Mouse (Mus musculus): ENCODE measurements around the gene Fgf9. TPM values are rescaled to one million over a fixed set of nuclear protein-coding genes. Genes with fewer than 3 reads are reported as not detected.
A peak's percentile ranks its signal among the peaks of the same experiment; 100 is the strongest.

Gene Fgf9
- polyA plus RNA-seq, 1 experiment from 2014 or later = 23.2 TPM

DNA sequence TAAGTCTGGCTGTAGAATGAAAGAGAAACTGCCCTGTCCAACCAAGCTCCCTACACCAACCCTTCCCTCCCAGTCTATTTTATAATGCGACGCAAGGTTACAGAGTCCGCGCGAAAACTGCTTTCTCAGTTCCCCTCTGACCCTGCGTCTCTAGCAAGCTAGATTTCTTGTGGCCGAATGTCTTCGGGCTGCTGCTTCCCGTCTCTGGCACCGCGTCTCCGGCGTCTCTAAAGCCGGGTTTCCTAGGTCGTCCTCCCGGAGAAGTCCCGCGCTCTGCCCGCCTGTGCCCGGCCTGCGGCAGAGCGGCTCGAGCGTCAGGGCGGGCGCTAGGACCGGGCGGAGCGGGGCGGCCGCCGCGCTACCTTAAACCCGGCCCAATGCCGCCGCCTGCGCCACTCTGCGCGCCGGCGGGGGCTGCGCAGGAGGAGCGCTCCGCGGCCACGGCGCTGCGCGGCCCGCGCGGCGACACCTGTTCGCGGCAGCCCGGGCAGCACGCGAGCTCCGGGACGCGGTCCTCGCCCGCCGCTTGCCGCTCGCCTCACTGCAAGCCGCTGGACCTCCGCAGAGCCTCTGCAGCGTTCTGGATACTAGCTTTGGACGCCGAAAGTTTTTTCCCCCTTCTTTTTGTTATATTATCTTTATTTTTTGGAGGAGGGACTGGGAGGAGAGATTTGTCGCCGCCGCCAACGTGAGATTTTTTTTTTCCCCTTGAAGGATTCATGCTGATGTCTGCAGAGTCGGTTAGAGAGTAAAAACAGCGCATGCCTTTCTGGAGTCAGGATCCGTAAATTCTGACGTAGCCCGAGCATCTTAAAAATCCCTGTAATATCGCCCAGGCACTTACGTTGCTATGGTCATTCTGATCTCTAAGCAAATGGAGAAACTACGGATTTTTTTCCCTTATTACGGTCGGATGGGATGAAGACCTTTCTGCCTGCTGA is 1.8 kb downstream of the Fgf9 start:
- WGBS = under 1% methylated on average over 81 of the region's 85 CpGs
- Histone ChIP-seq H3K36me3 (ENCODE audit: control insufficient read depth, insufficient read depth, low read length) (no peaks in the 10 kb centered on the region), H3K4me1 (ENCODE audit: control insufficient read depth, insufficient read depth, low read length) (peaks cover 12% of the 10 kb centered on the region), H3K27ac (ENCODE audit: low read depth, low read length) (0 out of 2 replicates have a peak overlapping the region, but pooled peaks have one; percentile 22), H3K9ac (replicated peaks; ENCODE audit: low read depth, low read length) (peak overlapping the region; percentile 61), H3K4me2 (ENCODE audit: low read depth, low read length) (peak overlapping the region; percentile 91), H3K27me3 (ENCODE audit: control insufficient read depth, insufficient read depth, low read length) (peaks cover 8% of the 10 kb centered on the region), H3K4me3 (ENCODE audit: low read depth, low read length) (peak overlapping the region; percentile 63), H3K9me3 (ENCODE audit: control insufficient read depth, low read length) (no peaks in the 10 kb centered on the region)
- peak; percentile 78 for ATAC-seq (ENCODE audit: low read depth)

DNA sequence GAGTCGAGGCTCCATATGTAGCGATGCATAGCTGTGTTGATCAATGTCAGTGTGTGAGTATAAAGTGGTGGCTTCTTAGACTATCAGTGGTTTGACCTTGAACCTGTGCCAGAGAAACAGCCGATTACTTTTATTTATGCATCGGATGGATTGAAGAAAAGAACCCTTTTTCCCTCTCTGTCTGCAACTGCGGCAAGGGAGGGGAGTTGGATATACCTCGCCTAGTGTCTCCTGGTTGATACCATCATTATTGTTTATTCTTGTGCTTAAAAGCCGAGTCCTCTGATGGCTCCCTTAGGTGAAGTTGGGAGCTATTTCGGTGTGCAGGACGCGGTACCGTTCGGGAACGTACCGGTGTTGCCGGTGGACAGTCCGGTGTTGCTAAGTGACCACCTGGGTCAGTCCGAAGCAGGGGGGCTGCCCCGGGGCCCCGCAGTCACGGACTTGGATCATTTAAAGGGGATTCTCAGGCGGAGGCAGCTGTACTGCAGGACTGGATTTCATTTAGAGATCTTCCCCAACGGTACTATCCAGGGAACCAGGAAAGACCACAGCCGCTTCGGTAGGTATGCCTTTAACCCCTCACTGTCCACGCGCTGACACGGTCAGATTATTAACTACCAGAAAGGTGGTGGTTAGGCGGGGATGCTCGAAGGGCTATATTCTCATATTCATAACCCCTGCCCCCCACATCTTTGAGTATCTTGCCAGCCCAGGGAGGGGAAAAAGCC is 2.6 kb downstream of the Fgf9 start:
- Histone ChIP-seq H3K9me3 (ENCODE audit: control insufficient read depth, low read length) (no peaks in the 10 kb centered on the region), H3K4me1 (ENCODE audit: control insufficient read depth, insufficient read depth, low read length) (peaks cover 12% of the 10 kb centered on the region), H3K4me2 (ENCODE audit: low read depth, low read length) (peak overlapping the region; percentile 91), H3K27ac (ENCODE audit: low read depth, low read length) (no peak overlapping the region), H3K36me3 (ENCODE audit: control insufficient read depth, insufficient read depth, low read length) (no peaks in the 10 kb centered on the region), H3K9ac (replicated peaks; ENCODE audit: low read depth, low read length) (peak overlapping the region; percentile 61), H3K27me3 (ENCODE audit: control insufficient read depth, insufficient read depth, low read length) (peaks cover 14% of the 10 kb centered on the region), H3K4me3 (ENCODE audit: low read depth, low read length) (peak overlapping the region; percentile 63)
- ATAC-seq (ENCODE audit: low read depth) = no peak
- under 1% methylated on average over 29 of the region's 29 CpGs for WGBS

DNA sequence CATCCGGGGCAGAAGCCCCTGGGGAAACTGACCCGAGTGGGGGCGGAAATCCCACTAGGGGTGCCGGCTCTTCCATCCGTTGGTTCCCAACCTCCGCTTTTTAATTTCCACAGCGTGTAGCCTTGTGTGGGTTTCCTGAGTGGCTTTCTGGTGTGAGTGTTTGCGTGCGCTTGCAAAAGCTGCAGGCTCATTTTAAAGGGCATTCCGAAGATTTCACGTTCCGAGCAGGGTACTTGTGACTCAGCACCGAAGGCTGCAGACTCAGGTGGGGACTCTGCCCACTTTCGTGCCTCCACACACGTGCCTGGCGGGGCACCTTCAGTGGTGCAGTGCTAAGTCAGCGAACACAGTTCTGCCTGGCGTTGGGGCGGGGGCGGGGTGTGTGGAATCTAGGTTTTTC is 3.6 kb downstream of the Fgf9 start:
- no peak overlapping the region for H3K9ac ChIP-seq (replicated peaks; ENCODE audit: low read depth, low read length)
- H3K36me3 ChIP-seq (ENCODE audit: control insufficient read depth, insufficient read depth, low read length) = no peaks in the 10 kb centered on the region
- H3K9me3 ChIP-seq (ENCODE audit: control insufficient read depth, low read length) = no peaks in the 10 kb centered on the region
- ATAC-seq (ENCODE audit: low read depth) = no peak
- H3K4me3 ChIP-seq (ENCODE audit: low read depth, low read length) = peak overlapping the region; percentile 63
- WGBS = under 1% methylated on average over 20 of the region's 20 CpGs
- H3K27me3 ChIP-seq (ENCODE audit: control insufficient read depth, insufficient read depth, low read length) = peaks cover 14% of the 10 kb centered on the region
- H3K4me2 ChIP-seq (ENCODE audit: low read depth, low read length) = peak overlapping the region; percentile 91
- peaks cover 12% of the 10 kb centered on the region for H3K4me1 ChIP-seq (ENCODE audit: control insufficient read depth, insufficient read depth, low read length)
- H3K27ac ChIP-seq (ENCODE audit: low read depth, low read length) = no peak overlapping the region

DNA sequence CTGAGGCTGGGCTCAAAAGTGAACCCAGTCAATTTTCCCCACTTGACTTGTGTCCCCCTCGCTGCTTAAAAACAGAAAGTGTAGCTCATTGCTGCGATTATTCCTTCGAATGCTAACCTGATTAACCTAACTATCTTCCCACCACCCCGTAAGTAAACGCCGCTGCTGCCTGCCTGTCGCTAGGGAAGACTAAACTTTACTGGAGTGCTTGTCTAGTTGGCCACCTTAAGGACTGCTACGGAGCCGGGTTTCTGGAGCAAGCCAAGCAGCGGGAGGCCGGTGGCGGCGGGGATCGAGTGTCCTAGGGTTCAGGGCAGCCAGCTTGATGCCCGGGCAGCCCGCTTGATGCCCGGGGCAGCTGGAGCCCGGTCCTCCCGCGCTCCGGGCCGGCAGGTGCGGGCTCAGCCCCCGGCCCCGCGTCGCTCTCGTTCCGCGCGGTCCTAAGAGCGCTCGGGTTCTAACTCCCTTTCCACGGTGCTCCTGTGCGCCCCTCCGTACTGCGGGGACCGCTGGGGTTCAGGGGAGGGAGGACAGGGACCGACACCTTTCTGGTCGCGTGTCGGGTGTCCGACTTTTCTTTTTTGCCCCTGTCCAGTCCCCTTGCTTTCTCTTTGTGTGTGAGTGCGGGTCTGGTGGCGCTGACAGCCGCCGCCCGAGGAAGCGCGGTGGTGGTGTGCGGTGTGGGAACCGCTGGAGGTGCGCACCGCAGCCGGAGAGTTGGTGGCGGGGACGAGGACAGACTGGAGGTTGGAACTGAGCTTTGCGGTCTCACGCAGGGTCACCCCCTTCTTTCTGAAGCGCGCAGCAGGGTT is 4.5 kb downstream of the Fgf9 start:
- under 1% methylated on average over 58 of the region's 61 CpGs for WGBS
- H3K27me3 ChIP-seq (ENCODE audit: control insufficient read depth, insufficient read depth, low read length) = peaks cover 14% of the 10 kb centered on the region
- H3K9ac ChIP-seq (replicated peaks; ENCODE audit: low read depth, low read length) = peak overlapping the region; percentile 69
- peak; percentile 54 for ATAC-seq (ENCODE audit: low read depth)
- H3K36me3 ChIP-seq (ENCODE audit: control insufficient read depth, insufficient read depth, low read length) = no peaks in the 10 kb centered on the region
- H3K4me1 ChIP-seq (ENCODE audit: control insufficient read depth, insufficient read depth, low read length) = peaks cover 12% of the 10 kb centered on the region
- H3K4me2 ChIP-seq (ENCODE audit: low read depth, low read length) = peak overlapping the region; percentile 91
- peak overlapping the region; percentile 63 for H3K4me3 ChIP-seq (ENCODE audit: low read depth, low read length)
- peak overlapping the region; percentile 88 for H3K27ac ChIP-seq (ENCODE audit: low read depth, low read length)
- H3K9me3 ChIP-seq (ENCODE audit: control insufficient read depth, low read length) = no peaks in the 10 kb centered on the region

DNA sequence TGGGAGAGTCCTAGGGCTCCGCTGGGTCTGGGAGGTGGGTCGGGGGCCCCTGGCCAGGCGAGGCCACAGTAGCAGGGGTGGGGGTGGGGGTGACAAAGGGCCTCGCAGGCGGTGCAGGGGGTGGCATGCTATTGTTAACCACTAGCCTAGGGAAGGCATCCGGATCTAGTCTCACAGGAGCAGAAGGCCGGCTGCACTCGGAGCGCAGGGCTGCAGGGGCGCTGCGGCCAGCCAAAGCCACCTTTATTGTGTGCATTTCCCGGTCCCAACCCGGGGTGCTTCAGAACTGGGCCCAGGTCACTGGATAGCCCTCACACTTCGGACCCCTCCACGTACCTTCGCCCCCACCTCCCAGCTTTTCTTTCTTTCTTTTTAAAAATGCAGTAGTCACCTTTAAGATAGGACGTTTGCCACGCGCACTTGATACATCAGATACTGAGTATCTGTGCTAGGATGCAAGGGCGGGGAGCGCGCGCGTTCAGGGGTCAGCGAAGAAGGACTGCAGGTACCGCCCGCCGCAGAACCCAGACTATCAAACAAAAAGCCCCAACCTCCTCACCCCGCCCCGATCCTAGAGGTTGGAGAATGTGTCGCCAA is 5.2 kb downstream of the Fgf9 start:
- Histone ChIP-seq H3K4me1 (ENCODE audit: control insufficient read depth, insufficient read depth, low read length) (peaks cover 10% of the 10 kb centered on the region), H3K36me3 (ENCODE audit: control insufficient read depth, insufficient read depth, low read length) (no peaks in the 10 kb centered on the region), H3K4me3 (ENCODE audit: low read depth, low read length) (peak overlapping the region; percentile 63), H3K27ac (ENCODE audit: low read depth, low read length) (peak overlapping the region; percentile 88), H3K27me3 (ENCODE audit: control insufficient read depth, insufficient read depth, low read length) (peaks cover 14% of the 10 kb centered on the region), H3K9me3 (ENCODE audit: control insufficient read depth, low read length) (no peaks in the 10 kb centered on the region), H3K9ac (replicated peaks; ENCODE audit: low read depth, low read length) (peak overlapping the region; percentile 69), H3K4me2 (ENCODE audit: low read depth, low read length) (peak overlapping the region; percentile 91)
- ATAC-seq (ENCODE audit: low read depth) = peak; percentile 23
- under 1% methylated on average over 31 of the region's 31 CpGs for WGBS

DNA sequence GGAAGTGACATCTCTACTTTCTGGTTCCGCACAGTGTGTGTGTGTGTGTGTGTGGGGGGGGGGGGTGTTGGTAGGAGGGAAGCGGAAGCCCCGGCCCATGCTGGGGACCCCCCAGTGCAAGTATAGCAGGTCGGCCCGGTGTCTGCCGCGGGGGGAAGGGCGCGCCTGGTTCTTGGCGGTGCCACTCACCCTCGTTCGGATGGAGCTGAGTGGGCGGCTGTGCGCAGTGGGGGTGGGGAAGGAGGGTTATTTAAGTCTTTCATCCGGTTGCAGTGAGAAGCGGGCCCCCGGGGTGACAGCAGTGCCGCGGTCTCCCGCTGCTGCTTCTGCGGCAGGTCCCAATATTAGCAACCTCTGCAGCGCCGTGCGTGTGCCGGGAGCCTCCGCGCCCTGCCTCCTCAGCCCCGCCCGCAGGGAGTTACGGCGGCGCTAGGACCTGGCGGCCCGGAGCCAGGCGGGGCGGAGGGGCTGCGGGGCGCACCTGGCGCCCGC is 5.7 kb downstream of the Fgf9 start:
- H3K4me1 ChIP-seq (ENCODE audit: control insufficient read depth, insufficient read depth, low read length) = peaks cover 8% of the 10 kb centered on the region
- H3K27me3 ChIP-seq (ENCODE audit: control insufficient read depth, insufficient read depth, low read length) = peaks cover 14% of the 10 kb centered on the region
- under 1% methylated on average over 27 of the region's 40 CpGs for WGBS
- peak overlapping the region; percentile 91 for H3K4me2 ChIP-seq (ENCODE audit: low read depth, low read length)
- no peaks in the 10 kb centered on the region for H3K36me3 ChIP-seq (ENCODE audit: control insufficient read depth, insufficient read depth, low read length)
- peak overlapping the region; percentile 69 for H3K9ac ChIP-seq (replicated peaks; ENCODE audit: low read depth, low read length)
- no peaks in the 10 kb centered on the region for H3K9me3 ChIP-seq (ENCODE audit: control insufficient read depth, low read length)
- H3K4me3 ChIP-seq (ENCODE audit: low read depth, low read length) = peak overlapping the region; percentile 63
- peak overlapping the region; percentile 88 for H3K27ac ChIP-seq (ENCODE audit: low read depth, low read length)
- peak; percentile 85 for ATAC-seq (ENCODE audit: low read depth)

DNA sequence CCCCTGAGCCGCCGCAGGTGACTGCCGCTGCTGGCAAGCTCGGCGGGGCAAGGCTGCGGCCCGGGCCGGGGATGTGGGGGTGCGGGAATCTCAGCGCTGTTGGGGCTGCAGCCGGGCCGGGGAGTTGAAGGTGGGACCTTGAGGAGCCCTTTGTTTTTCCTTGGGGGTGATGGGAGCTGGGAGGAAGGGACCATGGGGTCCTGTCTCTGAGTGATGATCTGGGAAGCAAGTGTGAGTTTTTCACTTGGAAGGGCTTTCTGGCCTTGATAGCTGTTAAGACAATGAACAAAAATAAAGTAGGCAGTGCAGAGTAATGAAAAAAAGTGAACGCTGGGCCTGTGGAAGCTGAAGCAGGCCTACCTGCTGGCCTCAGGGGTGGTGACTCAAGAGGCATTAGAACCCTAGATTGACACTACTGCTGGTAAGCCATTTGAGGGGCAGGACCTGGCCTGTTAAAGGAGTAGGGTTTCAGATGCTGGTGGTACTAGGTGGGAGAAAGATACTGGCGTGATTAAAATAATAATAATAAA is 6.4 kb downstream of the Fgf9 start:
- H3K27me3 ChIP-seq (ENCODE audit: control insufficient read depth, insufficient read depth, low read length) = peaks cover 14% of the 10 kb centered on the region
- H3K4me1 ChIP-seq (ENCODE audit: control insufficient read depth, insufficient read depth, low read length) = peaks cover 8% of the 10 kb centered on the region
- 9% methylated on average over 14 of the region's 14 CpGs for WGBS
- peak overlapping the region; percentile 88; the same call in 1 of the 2 replicates for H3K27ac ChIP-seq (ENCODE audit: low read depth, low read length)
- H3K4me2 ChIP-seq (ENCODE audit: low read depth, low read length) = peak overlapping the region; percentile 91
- H3K36me3 ChIP-seq (ENCODE audit: control insufficient read depth, insufficient read depth, low read length) = no peaks in the 10 kb centered on the region
- H3K4me3 ChIP-seq (ENCODE audit: low read depth, low read length) = peak overlapping the region; percentile 63
- no peak for ATAC-seq (ENCODE audit: low read depth)
- no peaks in the 10 kb centered on the region for H3K9me3 ChIP-seq (ENCODE audit: control insufficient read depth, low read length)
- peak overlapping the region; percentile 69 for H3K9ac ChIP-seq (replicated peaks; ENCODE audit: low read depth, low read length)

DNA sequence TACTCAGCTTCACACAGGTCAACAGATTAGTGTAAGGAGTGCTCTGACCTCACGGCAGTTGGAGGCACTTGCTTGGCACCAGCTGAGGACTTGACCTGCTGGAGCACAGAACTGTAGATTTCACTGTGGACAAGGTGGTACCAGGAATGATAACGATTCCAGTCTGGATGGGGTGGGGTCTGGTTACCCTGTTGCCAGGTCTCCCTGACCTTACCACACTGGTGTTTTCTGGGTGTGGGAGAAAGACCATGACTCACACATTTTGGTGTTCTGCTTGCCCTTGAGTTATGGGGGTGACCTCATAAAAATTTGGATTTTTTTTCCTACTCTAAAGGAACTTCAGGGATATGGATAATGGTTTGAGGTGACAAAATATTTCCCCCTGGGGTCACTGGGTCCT is 9.1 kb downstream of the Fgf9 start:
- H3K9ac ChIP-seq (replicated peaks; ENCODE audit: low read depth, low read length) = no peak overlapping the region
- H3K4me1 ChIP-seq (ENCODE audit: control insufficient read depth, insufficient read depth, low read length) = no peaks in the 10 kb centered on the region; the same call in 1 of the 2 replicates
- 90% methylated on average over 2 of the region's 2 CpGs for WGBS
- peaks cover 10% of the 10 kb centered on the region for H3K27me3 ChIP-seq (ENCODE audit: control insufficient read depth, insufficient read depth, low read length)
- H3K27ac ChIP-seq (ENCODE audit: low read depth, low read length) = no peak overlapping the region
- no peaks in the 10 kb centered on the region for H3K36me3 ChIP-seq (ENCODE audit: control insufficient read depth, insufficient read depth, low read length)
- H3K9me3 ChIP-seq (ENCODE audit: control insufficient read depth, low read length) = no peaks in the 10 kb centered on the region
- no peak for ATAC-seq (ENCODE audit: low read depth)
- H3K4me3 ChIP-seq (ENCODE audit: low read depth, low read length) = no peak overlapping the region
- H3K4me2 ChIP-seq (ENCODE audit: low read depth, low read length) = no peak overlapping the region
